Comparison of ENCODE assay signal across 9 mouse cellular contexts in the genomic region with DNA sequence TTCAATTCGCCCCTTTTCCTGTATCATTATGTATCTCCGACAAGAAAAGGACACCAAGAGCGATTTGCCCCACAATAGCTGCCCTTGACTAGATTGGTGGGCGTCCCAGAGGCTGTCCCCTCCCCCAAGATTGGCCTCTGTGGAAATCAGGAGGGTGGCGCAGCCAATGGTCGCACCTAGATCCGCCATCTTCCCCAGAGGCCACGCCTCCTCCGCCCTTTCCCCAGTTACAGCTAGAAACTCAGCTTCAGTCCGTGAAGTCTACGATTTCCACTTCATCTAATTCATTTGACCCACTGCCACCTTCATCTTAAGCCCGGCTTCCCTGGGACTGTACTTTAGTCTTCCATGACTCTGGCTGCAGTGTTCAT. TPM values are rescaled to one million over a fixed set of nuclear protein-coding genes. Genes with fewer than 3 reads are reported as not detected.
A peak's percentile ranks its signal among the peaks of the same experiment; 100 is the strongest.
DNase-seq lines count a peak whose midpoint lies in the region; ATAC-seq and TF ChIP-seq lines count a peak whose summit lies in the region.
"Had no signal": no experiment of that assay in that cellular context is flagged by ENCODE, and none has a peak within 500 bp of the region (broad histone marks: within the 10 kb centered on the region; RNA-seq: fewer than 3 reads in every experiment).

No protein-coding gene starts in this region.

- no peak for TF ChIP-seq EP300 in ES-Bruce4 (IDR thresholded peaks at IDR 0.05; ENCODE audit: insufficient read depth, low read depth, low read length)

- WGBS in embryonic facial prominence, embryonic 13.5 days = 2% methylated on average over 12 of the region's 12 CpGs
- WGBS in intestine, embryonic 15.5 days = 3% methylated on average over 12 of the region's 12 CpGs
- WGBS in lung, embryonic 16.5 days = 1% methylated on average over 12 of the region's 12 CpGs

- peak overlapping the region; percentile 57 for H3K4me2 ChIP-seq in embryonic facial prominence, embryonic 13.5 days
- peak overlapping the region; percentile 64 for H3K4me2 ChIP-seq in intestine, embryonic 15.5 days (replicated peaks)
- H3K4me2 ChIP-seq in lung, embryonic 16.5 days (ENCODE audit: low read depth, low read length) = peak overlapping the region; percentile 61

- TF ChIP-seq CTCF in ES-Bruce4 (IDR thresholded peaks at IDR 0.05; ENCODE audit: low read depth, low read length) = no peak

- TF ChIP-seq POLR2A in ES-Bruce4 (IDR thresholded peaks at IDR 0.05; ENCODE audit: insufficient read depth, low read length) = no peak

- peak overlapping the region; percentile 94 for H3K27ac ChIP-seq in ES-Bruce4 (ENCODE audit: insufficient read depth, low read length)
- H3K27ac ChIP-seq in embryonic facial prominence, embryonic 13.5 days = peak overlapping the region; percentile 30; the same call in 1 of the 2 replicates
- H3K27ac ChIP-seq in intestine, embryonic 15.5 days = 0 out of 2 replicates have a peak overlapping the region, but pooled peaks have one; percentile 13
- H3K27ac ChIP-seq in lung, embryonic 16.5 days (ENCODE audit: low read length) = peak overlapping the region; percentile 63; the same call in 1 of the 2 replicates

- peak; percentile 69 for DNase-seq in retina, embryonic 14.5 days (ENCODE audit: low spot score)
- DNase-seq in layer of hippocampus, postnatal 25 days (ENCODE audit: extremely low spot score in 1 of 2, low spot score in 1 of 2) = no peak

- no peaks in the 10 kb centered on the region for H3K36me3 ChIP-seq in erythroblast, embryonic 14.5 days (ENCODE audit: control insufficient read depth)
- H3K36me3 ChIP-seq in ES-Bruce4 (ENCODE audit: control insufficient read depth, insufficient read depth, low read length, poor library complexity, severe bottlenecking) = no peaks in the 10 kb centered on the region
- H3K36me3 ChIP-seq in embryonic facial prominence, embryonic 13.5 days = no peaks in the 10 kb centered on the region
- no peaks in the 10 kb centered on the region for H3K36me3 ChIP-seq in intestine, embryonic 15.5 days
- H3K36me3 ChIP-seq in lung, embryonic 16.5 days (ENCODE audit: control insufficient read depth, insufficient read depth, low read length) = no peaks in the 10 kb centered on the region

- peak overlapping the region; percentile 62 for H3K9ac ChIP-seq in ES-Bruce4 (ENCODE audit: low read depth, poor library complexity, severe bottlenecking)
- H3K9ac ChIP-seq in embryonic facial prominence, embryonic 13.5 days = peak overlapping the region; percentile 7; the same call in 1 of the 2 replicates
- H3K9ac ChIP-seq in intestine, embryonic 15.5 days = 0 out of 2 replicates have a peak overlapping the region, but pooled peaks have one; percentile 13
- H3K9ac ChIP-seq in lung, embryonic 16.5 days (ENCODE audit: low read length) = peak overlapping the region; percentile 47

- peaks cover 3% of the 10 kb centered on the region; the same call in 1 of the 2 replicates for H3K9me3 ChIP-seq in erythroblast, embryonic 14.5 days (ENCODE audit: control insufficient read depth, low read length)
- no peaks in the 10 kb centered on the region for H3K9me3 ChIP-seq in ES-Bruce4 (replicated peaks; ENCODE audit: control insufficient read depth, insufficient read depth, low read length, poor library complexity, severe bottlenecking)
- no peaks in the 10 kb centered on the region for H3K9me3 ChIP-seq in embryonic facial prominence, embryonic 13.5 days
- no peaks in the 10 kb centered on the region for H3K9me3 ChIP-seq in intestine, embryonic 15.5 days
- H3K9me3 ChIP-seq in lung, embryonic 16.5 days (ENCODE audit: control insufficient read depth, low read length) = no peaks in the 10 kb centered on the region

- H3K4me3 ChIP-seq in erythroblast, embryonic 14.5 days (replicated peaks) = peak overlapping the region; percentile 60
- H3K4me3 ChIP-seq in ES-Bruce4 (ENCODE audit: low read depth, low read length) = peak overlapping the region; percentile 79
- H3K4me3 ChIP-seq in embryonic facial prominence, embryonic 13.5 days = peak overlapping the region; percentile 34
- peak overlapping the region; percentile 30 for H3K4me3 ChIP-seq in intestine, embryonic 15.5 days (replicated peaks)
- H3K4me3 ChIP-seq in lung, embryonic 16.5 days (ENCODE audit: low read length) = peak overlapping the region; percentile 41

- no peaks in the 10 kb centered on the region for H3K27me3 ChIP-seq in erythroblast, embryonic 14.5 days (ENCODE audit: control insufficient read depth)
- no peaks in the 10 kb centered on the region for H3K27me3 ChIP-seq in ES-Bruce4 (ENCODE audit: control insufficient read depth, insufficient read depth, low read length, poor library complexity, severe bottlenecking)
- no peaks in the 10 kb centered on the region for H3K27me3 ChIP-seq in embryonic facial prominence, embryonic 13.5 days
- H3K27me3 ChIP-seq in intestine, embryonic 15.5 days (replicated peaks) = no peaks in the 10 kb centered on the region
- no peaks in the 10 kb centered on the region for H3K27me3 ChIP-seq in lung, embryonic 16.5 days (ENCODE audit: control insufficient read depth, insufficient read depth, low read depth, low read length)
- H3K27me3 ChIP-seq: Patski had no signal

- no peak for ATAC-seq in erythroblast, adult 5-6 weeks (replicated peaks; ENCODE audit: low FRiP score, poor library complexity, severe bottlenecking)
- no peak for ATAC-seq in embryonic facial prominence, embryonic 13.5 days (ENCODE audit: insufficient number of reproducible peaks, insufficient read depth, low FRiP score, low TSS enrichment, low read depth)
- peak; percentile 52 for ATAC-seq in intestine, embryonic 15.5 days
- ATAC-seq in lung, embryonic 16.5 days (ENCODE audit: low read depth) = peak; percentile 77; the same call in 1 of the 2 replicates
- ATAC-seq: Patski had no signal

- peaks cover 40% of the 10 kb centered on the region for H3K4me1 ChIP-seq in erythroblast, embryonic 14.5 days (ENCODE audit: control insufficient read depth)
- H3K4me1 ChIP-seq in ES-Bruce4 (ENCODE audit: control insufficient read depth, insufficient read depth, low read length) = peaks cover 2% of the 10 kb centered on the region
- peaks cover 9% of the 10 kb centered on the region for H3K4me1 ChIP-seq in embryonic facial prominence, embryonic 13.5 days
- peaks cover 6% of the 10 kb centered on the region; the same call in 1 of the 2 replicates for H3K4me1 ChIP-seq in intestine, embryonic 15.5 days (replicated peaks)
- H3K4me1 ChIP-seq in lung, embryonic 16.5 days (replicated peaks; ENCODE audit: control insufficient read depth, insufficient read depth, low read length) = peaks cover 6% of the 10 kb centered on the region; the same call in 1 of the 2 replicates

RNA-seq across cellular contexts. Expression of a gene that starts 14.0 kb away (rescaled TPM):
- polyA plus RNA-seq in erythroblast, embryonic 14.5 days (2012) = 1.0 and 1.3 TPM in 2 replicates
- total RNA-seq in erythroblast, adult 5-6 weeks (2015; ENCODE audit: low replicate concordance) = 32.9 and 36.4 TPM in 2 replicates
- total RNA-seq in erythroblast, adult 5-6 weeks (2017; ENCODE audit: low replicate concordance) = 34.0 and 51.9 TPM in 2 replicates
- polyA plus RNA-seq in ES-Bruce4 (2011; ENCODE audit: insufficient read depth, insufficient read length, low read depth, missing spikeins) = 478 and 491 TPM in 2 replicates
- polyA plus RNA-seq in embryonic facial prominence, embryonic 13.5 days (2015; fragmentation: Nextera tagmentation; extraction: Ambion mirVana) = 251 and 271 TPM in 2 replicates
- polyA plus RNA-seq in intestine, embryonic 15.5 days (2015; fragmentation: Nextera tagmentation; extraction: Ambion mirVana) = 287 and 295 TPM in 2 replicates
- 255 and 264 TPM in 2 replicates for polyA plus RNA-seq in lung, embryonic 16.5 days (2015; fragmentation: Nextera tagmentation; extraction: Ambion mirVana)
- total RNA-seq in layer of hippocampus, postnatal 25 days (2021) = 100 to 1,000 TPM; 529 to 579 TPM

RNA-seq across cellular contexts. Expression of a gene that starts 49.6 kb away (rescaled TPM):
- 6.5 and 8.4 TPM in 2 replicates for polyA plus RNA-seq in erythroblast, embryonic 14.5 days (2012)
- 30.6 and 35.1 TPM in 2 replicates for total RNA-seq in erythroblast, adult 5-6 weeks (2015; ENCODE audit: low replicate concordance)
- total RNA-seq in erythroblast, adult 5-6 weeks (2017; ENCODE audit: low replicate concordance) = 22.2 and 24.3 TPM in 2 replicates
- 53.7 and 54.9 TPM in 2 replicates for polyA plus RNA-seq in ES-Bruce4 (2011; ENCODE audit: insufficient read depth, insufficient read length, low read depth, missing spikeins)
- polyA plus RNA-seq in embryonic facial prominence, embryonic 13.5 days (2015; fragmentation: Nextera tagmentation; extraction: Ambion mirVana) = 198 and 229 TPM in 2 replicates
- 159 and 166 TPM in 2 replicates for polyA plus RNA-seq in intestine, embryonic 15.5 days (2015; fragmentation: Nextera tagmentation; extraction: Ambion mirVana)
- 226 and 238 TPM in 2 replicates for polyA plus RNA-seq in lung, embryonic 16.5 days (2015; fragmentation: Nextera tagmentation; extraction: Ambion mirVana)
- 10 to 100 TPM; 71.3 to 78.1 TPM for total RNA-seq in layer of hippocampus, postnatal 25 days (2021)

Comparison
In these comparisons a context has a peak if more than half of its experiments do, and no peak if none do; other contexts are left out.
1. ATAC-seq: peak in intestine, embryonic 15.5 days (single experiment) and lung, embryonic 16.5 days (single experiment); none in erythroblast, adult 5-6 weeks (single experiment) and embryonic facial prominence, embryonic 13.5 days (single experiment).
2. H3K27ac ChIP-seq: peak in every context shown above with its lines; median percentile 94 in ES-Bruce4; 63 in lung, embryonic 16.5 days; 30 in embryonic facial prominence, embryonic 13.5 days; 13 in intestine, embryonic 15.5 days.
3. H3K9ac ChIP-seq: peak in every context shown above with its lines; median percentile 62 in ES-Bruce4; 47 in lung, embryonic 16.5 days; 13 in intestine, embryonic 15.5 days; 7 in embryonic facial prominence, embryonic 13.5 days.
4. RNA of a gene that starts 14.0 kb away (polyA plus RNA-seq): 478 to 491 TPM in ES-Bruce4, 287 to 295 TPM in intestine, embryonic 15.5 days, 255 to 264 TPM in lung, embryonic 16.5 days and 251 to 271 TPM in embryonic facial prominence, embryonic 13.5 days; 1.0 to 1.3 TPM in erythroblast, embryonic 14.5 days; every median in the first group is over 100 times any median in the second.
5. Peak in every context shown above with its lines, with median percentiles within 50 percentile points of each other: H3K4me3 ChIP-seq and H3K4me2 ChIP-seq.